ENCODE assay signal across 8 mouse cellular contexts in the genomic region with DNA sequence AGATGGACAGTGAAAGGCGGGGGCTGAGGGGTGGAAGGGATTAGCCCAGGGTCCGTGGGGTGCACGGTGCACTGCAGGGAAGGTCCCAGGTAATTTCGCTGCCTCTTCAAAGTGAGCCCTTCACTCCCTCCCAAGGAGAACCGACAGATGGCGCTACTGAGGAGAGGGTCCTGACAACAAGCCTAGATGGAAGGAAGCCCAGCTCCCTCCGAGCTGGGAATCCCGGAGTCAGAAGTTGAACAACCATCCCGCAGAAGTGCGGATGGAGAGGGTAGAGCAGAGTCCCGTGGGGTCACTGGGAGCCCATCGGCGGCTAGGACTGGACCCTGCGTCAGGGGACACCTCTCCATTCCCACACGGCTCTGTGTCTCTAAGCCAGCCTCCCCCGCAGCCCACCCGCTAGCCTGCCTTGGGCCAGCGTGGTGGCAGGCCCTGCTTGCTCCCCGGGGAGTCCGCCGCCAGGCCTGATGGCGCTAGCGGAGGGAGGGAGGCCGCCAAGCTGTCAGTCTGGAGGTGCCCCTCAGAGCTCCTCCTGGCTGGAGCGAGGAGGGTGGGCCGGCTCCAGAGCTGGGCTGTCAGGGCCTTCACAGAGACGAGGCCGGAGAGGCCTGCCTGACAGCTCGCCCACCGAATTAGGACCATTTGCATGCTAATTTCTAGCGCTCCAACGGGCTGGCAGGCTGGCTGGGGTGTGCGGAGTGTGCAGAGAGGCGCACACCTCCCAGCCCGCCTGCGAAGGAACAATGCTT.
A peak's percentile ranks its signal among the peaks of the same experiment; 100 is the strongest.
DNase-seq lines count a peak whose midpoint lies in the region; ATAC-seq and TF ChIP-seq lines count a peak whose summit lies in the region.

No protein-coding gene starts in this region.

- 1% methylated on average over 36 of the region's 36 CpGs for WGBS in heart, embryonic 13.5 days
- 6% methylated on average over 36 of the region's 36 CpGs for WGBS in liver, embryonic 16.5 days (ENCODE audit: insufficient replicate concordance)

- peak; percentile 62 for TF ChIP-seq CTCF in cortical plate, adult 2 months (IDR thresholded peaks at IDR 0.05; ENCODE audit: extremely low read depth, insufficient read depth, low read length)

- H3K4me2 ChIP-seq in heart, embryonic 13.5 days = peak overlapping the region; percentile 90
- peak overlapping the region; percentile 20 for H3K4me2 ChIP-seq in liver, embryonic 16.5 days (ENCODE audit: low read depth, low read length)

- H3K27me3 ChIP-seq in heart, embryonic 13.5 days (replicated peaks) = peaks cover 61% of the 10 kb centered on the region
- H3K27me3 ChIP-seq in liver, embryonic 16.5 days (ENCODE audit: control insufficient read depth, insufficient read depth, low read depth, low read length) = peaks cover 11% of the 10 kb centered on the region

- H3K9me3 ChIP-seq in heart, embryonic 13.5 days = no peaks in the 10 kb centered on the region
- H3K9me3 ChIP-seq in liver, embryonic 16.5 days (replicated peaks; ENCODE audit: control insufficient read depth, low read length) = no peaks in the 10 kb centered on the region

- DNase-seq in B cell, adult 2 months = peak; percentile 49
- DNase-seq in NIH3T3 (ENCODE audit: low read depth) (peak; percentile 5), adipocyte (ENCODE audit: low spot score) (no peak)
- DNase-seq in kidney, postnatal 10 days = peak; percentile 77
- DNase-seq in retina, adult 2 months (ENCODE audit: low read depth, low spot score) = peak; percentile 25

- no peaks in the 10 kb centered on the region for H3K4me1 ChIP-seq in cortical plate, adult 2 months (ENCODE audit: control insufficient read depth, insufficient read depth, low read length)
- H3K4me1 ChIP-seq in heart, embryonic 13.5 days = peaks cover 11% of the 10 kb centered on the region; the same call in 1 of the 2 replicates
- no peaks in the 10 kb centered on the region for H3K4me1 ChIP-seq in liver, embryonic 16.5 days (ENCODE audit: control insufficient read depth, low read depth, low read length)

- H3K27ac ChIP-seq in cortical plate, adult 2 months (ENCODE audit: insufficient read depth, low read length) = no peak overlapping the region
- no peak overlapping the region for H3K27ac ChIP-seq in heart, embryonic 13.5 days (replicated peaks)
- H3K27ac ChIP-seq in liver, embryonic 16.5 days (ENCODE audit: low read length) = no peak overlapping the region

- H3K36me3 ChIP-seq in heart, embryonic 13.5 days = no peaks in the 10 kb centered on the region
- no peaks in the 10 kb centered on the region for H3K36me3 ChIP-seq in liver, embryonic 16.5 days (ENCODE audit: control insufficient read depth, insufficient read depth)

- no peak overlapping the region for H3K4me3 ChIP-seq in cortical plate, adult 2 months (ENCODE audit: insufficient read depth, low read length)
- H3K4me3 ChIP-seq in heart, embryonic 13.5 days = peak overlapping the region; percentile 55
- H3K4me3 ChIP-seq in liver, embryonic 16.5 days (ENCODE audit: low read depth, low read length) = no peak overlapping the region

- peak overlapping the region; percentile 79 for H3K9ac ChIP-seq in heart, embryonic 13.5 days
- no peak overlapping the region for H3K9ac ChIP-seq in liver, embryonic 16.5 days (ENCODE audit: low read depth, low read length)

- ATAC-seq in heart, embryonic 13.5 days (ENCODE audit: extremely low read depth, insufficient number of reproducible peaks, low FRiP score, low TSS enrichment) = peak; percentile 57; the same call in 1 of the 2 replicates
- no peak for ATAC-seq in liver, embryonic 16.5 days (ENCODE audit: low read depth)

- no peak for TF ChIP-seq POLR2A in cortical plate, adult 2 months (IDR thresholded peaks at IDR 0.05; ENCODE audit: extremely low read depth, insufficient read depth, low read length)
